Mouse (Mus musculus) spleen, adult 12 weeks (tissue): Measurements from ENCODE around the gene Trim72.

ENCODE experiments used
- DNase-seq: peaks from one replicate; pipeline ENCODE4 v3.0.0; 2022; ENCODE audit warnings: low spot score

The Trim72 gene

GRCm38 (mm10) chr7:128003688-128004087 lies at the start of gene Trim72:
TSS of gene Trim72 (plus strand) at chr7:128003949.
- DNase-seq: no peak

- DNase-seq: no peak
Measured at GRCm38 (mm10) chr7:127959364-127959763, 44.4 kb upstream of the Trim72 start.

- DNase-seq: no peak
Measured at GRCm38 (mm10) chr7:127966371-127966918, 37.3 kb upstream of the Trim72 start.

GRCm38 (mm10) chr7:127967004-127967921 lies 36.5 kb upstream of the Trim72 start, which contains the start of gene Fus:
TSS of gene Fus (plus strand) at chr7:127967457.
- peak; percentile 96 for DNase-seq

- DNase-seq: peak; percentile 55
Measured at GRCm38 (mm10) chr7:127967922-127968828, 35.6 kb upstream of the Trim72 start.

GRCm38 (mm10) chr7:127974413-127974930 lies 29.3 kb upstream of the Trim72 start:
- DNase-seq: no peak

- no peak for DNase-seq
Measured at GRCm38 (mm10) chr7:127978856-127979255, 24.9 kb upstream of the Trim72 start.

- no peak for DNase-seq
Measured at GRCm38 (mm10) chr7:127980606-127981005, 23.1 kb upstream of the Trim72 start.

- DNase-seq: no peak
Measured at GRCm38 (mm10) chr7:127988904-127989303, 14.8 kb upstream of the Trim72 start.

- DNase-seq: peak; percentile 55
Measured at GRCm38 (mm10) chr7:127991643-127992487, 11.9 kb upstream of the Trim72 start.

- DNase-seq: no peak
Measured at GRCm38 (mm10) chr7:127992488-127993340, 11.0 kb upstream of the Trim72 start.

GRCm38 (mm10) chr7:127993341-127993977 lies 10.3 kb upstream of the Trim72 start, which contains the start of gene Pycard:
TSS of gene Pycard (minus strand) at chr7:127993867.
- peak; percentile 32 for DNase-seq

GRCm38 (mm10) chr7:127999436-127999835 lies 4.3 kb upstream of the Trim72 start:
- no peak for DNase-seq

GRCm38 (mm10) chr7:128000068-128000950 lies 3.4 kb upstream of the Trim72 start:
- DNase-seq: no peak

- no peak for DNase-seq
Measured at GRCm38 (mm10) chr7:128003098-128003497, 651 bp upstream of the Trim72 start.

GRCm38 (mm10) chr7:128004150-128004486 lies 369 bp downstream of the Trim72 start:
- DNase-seq: no peak

GRCm38 (mm10) chr7:128004487-128005362 lies 976 bp downstream of the Trim72 start:
- DNase-seq: no peak

GRCm38 (mm10) chr7:128006193-128006592 lies 2.4 kb downstream of the Trim72 start:
- DNase-seq: no peak
